Mouse (Mus musculus) ovary, postnatal 36 days (tissue): ENCODE results near the gene Prl7a1.

Experiments used
- DNase-seq: peaks from one replicate; pipeline ENCODE4 v3.0.0; 2022; ENCODE audit warnings: low spot score, mixed read lengths

Gene Prl7a1

DNA sequence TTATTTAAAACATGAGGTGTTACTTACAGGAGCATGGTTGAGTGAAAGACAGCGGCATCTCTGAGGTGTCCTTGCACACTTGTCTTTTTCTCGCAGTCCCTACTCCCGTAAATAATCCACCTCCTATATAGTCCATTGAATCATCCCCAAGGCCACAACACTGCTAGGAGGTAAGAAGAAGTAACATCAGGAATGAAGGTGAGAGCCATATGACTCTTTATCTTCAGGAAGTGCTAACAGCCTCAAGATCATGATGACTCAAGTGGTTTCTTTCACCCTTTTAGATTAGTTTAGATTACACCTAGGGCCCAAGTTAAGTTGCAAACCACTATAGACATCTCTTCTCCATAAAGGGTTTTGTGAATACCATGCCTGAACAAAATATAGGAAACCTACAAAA is at the start of gene Prl7a1:
TSS of gene Prl7a1 (minus strand) at position 101 of the 400 bp plus-strand sequence.
- no peak for DNase-seq

DNA sequence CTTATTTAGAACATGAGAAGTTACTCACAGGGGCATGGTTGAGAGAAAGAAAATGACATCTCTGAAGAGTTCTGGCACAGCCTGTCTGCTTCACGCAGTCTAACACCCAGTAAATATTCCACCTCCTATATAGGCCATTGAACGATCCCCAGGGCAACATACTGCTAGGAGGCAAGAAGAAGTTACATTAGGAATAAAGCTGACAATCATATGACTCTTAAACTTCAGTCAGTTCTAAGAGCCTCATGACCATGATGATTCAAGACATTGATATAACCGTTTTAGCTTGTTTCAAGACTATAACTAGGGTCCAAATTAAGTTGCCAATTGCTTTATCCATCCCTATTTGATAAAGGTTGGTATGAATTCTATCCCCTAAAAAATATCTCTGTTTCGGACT is 25.6 kb upstream of the Prl7a1 start, which contains the start of gene Prl7a2:
TSS of gene Prl7a2 (minus strand) at position 101 of the 400 bp plus-strand sequence.
- no peak for DNase-seq

DNA sequence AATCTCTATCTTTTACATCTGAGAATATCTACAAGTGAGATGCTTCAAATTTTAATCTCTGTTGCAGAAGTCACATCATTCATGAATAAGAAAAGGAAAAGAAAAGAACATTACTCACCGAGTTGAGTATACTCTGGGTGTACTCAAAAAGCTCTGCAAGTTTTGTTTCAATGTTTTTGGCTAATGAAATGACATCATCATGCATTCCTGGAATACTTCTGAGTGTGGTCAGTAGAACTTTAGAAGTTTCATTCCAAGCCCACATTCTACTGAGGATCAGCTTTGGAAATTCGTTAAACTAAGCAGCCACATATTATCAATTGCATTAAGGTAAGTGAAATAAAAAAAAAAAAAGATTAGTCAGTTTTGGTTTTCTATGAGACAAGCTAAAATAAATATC is 18.5 kb upstream of the Prl7a1 start:
- DNase-seq: no peak

DNA sequence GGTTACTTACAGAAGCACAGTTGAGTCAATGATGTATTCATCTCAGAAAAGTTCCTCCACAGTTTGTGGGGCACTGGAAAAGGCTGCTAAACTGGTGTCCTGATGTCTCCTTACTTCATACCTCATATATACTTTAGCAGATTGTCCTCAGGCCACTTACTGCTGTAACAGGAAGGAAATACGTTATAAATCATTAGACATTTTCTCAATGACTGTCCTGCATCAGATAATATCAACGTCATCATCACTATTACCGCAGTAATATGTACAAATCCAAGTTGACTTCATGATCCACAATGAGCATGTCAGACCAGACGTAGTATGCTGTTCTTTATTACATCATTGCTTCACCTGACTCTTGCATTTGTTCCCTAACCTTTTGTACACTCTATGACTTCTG is 31.8 kb downstream of the Prl7a1 start, which contains the start of gene Prl7b1:
TSS of gene Prl7b1 (minus strand) at position 101 of the 400 bp plus-strand sequence.
- no peak for DNase-seq
